Mouse (Mus musculus) heart, adult 2 months (tissue): ENCODE data around the gene Arsa.

Experiments
- CTCF ChIP-seq: fragments of 200-600 bp; IDR thresholded peaks from 2 replicates; pipeline ENCODE4 v1.8.1; 2022; ENCODE audit warnings: antibody characterized with exemption, mild to moderate bottlenecking, moderate library complexity
- POLR2A ChIP-seq: fragments of 200-500 bp; IDR thresholded peaks from 2 replicates; pipeline ENCODE4 v1.6.1; 2011; ENCODE audit warnings: mild to moderate bottlenecking, low read depth, low read length, control low read depth; ENCODE audit not compliant: insufficient read depth

GRCm38 (mm10) chr15:89507751-89508150 lies 30.5 kb upstream of the Arsa start:
- TF ChIP-seq CTCF (no peak), POLR2A (no peak)
